Mouse (Mus musculus) heart, postnatal 36 days (tissue): ENCODE results near the gene Mycbpap. TPM values are rescaled to one million over a fixed set of nuclear protein-coding genes. Genes with fewer than 3 reads are reported as not detected.

Source experiments
- DNase-seq, 2 experiments: peaks; one replicate each; pipeline ENCODE4 v3.0.0; 2021 to 2022
- intact Hi-C: fragments of 180-260 bp; cut with DNase I; formaldehyde crosslinking; loops from one replicate; pipeline ENCODE4 v1.15.1; 2025
- total RNA-seq, 2 experiments: library from RNA; stranded (reverse); gene quantifications; 2 replicates each; pipeline ENCODE4 v1.2.3; 2021

Gene Mycbpap
- total RNA-seq, 2 experiments from 2014 or later, result 0.89 to 1.3 TPM

DNA sequence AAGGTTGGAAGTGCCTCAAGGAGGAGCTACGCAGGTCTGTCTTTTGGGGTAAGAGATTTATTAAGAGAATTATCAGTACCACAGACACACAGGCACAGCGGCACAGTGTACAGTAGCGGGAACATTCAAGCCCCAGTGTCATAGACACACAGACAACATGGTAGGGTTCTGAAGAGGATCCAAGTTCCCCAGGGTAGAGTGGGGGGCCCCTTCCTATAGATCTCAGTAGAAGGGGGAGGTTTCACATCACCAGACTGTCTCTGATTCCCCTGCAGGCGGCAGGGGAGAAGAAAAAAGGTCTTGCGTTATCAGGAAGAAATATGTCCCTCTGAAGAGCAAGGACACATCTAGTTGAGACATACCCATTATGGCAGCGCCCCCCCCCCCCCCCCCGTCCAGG, 18.2 kb upstream of the Mycbpap start:
- intact Hi-C loops, result loop anchor here (5.0 kb wide), 1 partner anchor 207 kb away; no protein-coding TSS in a partner anchor
- DNase-seq, result no peak

- DNase-seq, result no peak
- intact Hi-C loops, result no loop called here
Measured at GRCm38 (mm10) chr11:94538733-94539292, 17.3 kb upstream of the Mycbpap start.

- intact Hi-C loops, result no loop called here
Measured at GRCm38 (mm10) chr11:94533171-94533570, 11.6 kb upstream of the Mycbpap start.

GRCm38 (mm10) chr11:94528879-94529278, 7.3 kb upstream of the Mycbpap start:
- intact Hi-C loops, result no loop called here
- DNase-seq, result no peak

More at GRCm38 (mm10) chr11:94533171-94533570, 11.6 kb upstream of the Mycbpap start:
- DNase-seq, result no peak

DNA sequence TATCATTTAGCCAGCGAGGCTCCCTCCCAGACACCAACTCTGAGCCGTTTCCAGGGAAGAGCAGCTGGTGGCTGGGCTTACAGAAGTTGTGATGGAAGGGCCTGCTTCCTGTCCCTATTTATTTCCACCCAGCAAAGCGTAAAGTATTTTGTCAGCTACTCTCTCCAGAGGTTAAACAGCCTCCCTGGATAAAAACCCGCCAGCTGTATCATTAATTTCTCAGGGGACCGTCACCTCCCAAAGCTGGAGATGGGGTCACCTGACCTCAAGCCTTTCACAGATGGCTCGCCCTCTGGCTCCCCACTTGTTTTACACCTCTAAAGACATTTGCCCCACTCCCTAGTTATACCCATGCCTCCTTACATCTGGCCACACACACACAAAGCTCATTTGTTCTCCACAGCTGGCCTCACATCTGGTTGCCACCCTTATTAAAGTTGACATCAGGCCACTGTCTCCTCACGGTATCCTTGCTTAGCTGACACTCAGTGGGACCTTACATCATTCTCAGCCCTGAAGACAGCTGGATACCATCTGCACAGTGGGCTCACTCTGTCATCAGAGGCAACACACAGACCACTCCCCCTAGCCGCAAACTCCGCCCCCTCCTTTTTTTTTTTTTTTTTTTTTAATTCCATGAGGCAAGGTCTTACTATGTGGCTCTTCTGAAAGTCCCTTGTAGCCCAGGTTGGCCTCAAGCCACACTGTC, 4.8 kb upstream of the Mycbpap start:
- no peak for DNase-seq
- intact Hi-C loops, result no loop called here

DNA sequence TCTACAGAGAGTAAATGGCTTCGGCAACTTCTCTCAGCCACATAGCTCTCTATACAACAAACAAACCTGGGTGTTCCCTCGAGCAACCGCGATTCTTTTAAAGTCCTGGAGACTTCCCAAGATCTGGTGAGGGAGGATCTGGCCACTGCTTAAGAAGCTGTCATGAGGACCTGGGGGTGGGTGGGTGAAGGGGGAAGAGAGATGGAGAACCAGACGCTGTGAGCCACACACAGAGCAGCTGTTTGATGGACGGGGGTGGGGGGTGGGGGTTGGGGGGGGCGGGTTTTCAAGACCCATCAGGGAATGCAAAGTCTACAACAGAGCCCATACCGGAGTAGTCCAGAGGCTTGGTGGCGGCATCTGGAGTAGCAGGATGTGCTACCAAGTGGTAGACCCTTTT, 8.1 kb downstream of the Mycbpap start:
- intact Hi-C loops, result no loop called here

DNA sequence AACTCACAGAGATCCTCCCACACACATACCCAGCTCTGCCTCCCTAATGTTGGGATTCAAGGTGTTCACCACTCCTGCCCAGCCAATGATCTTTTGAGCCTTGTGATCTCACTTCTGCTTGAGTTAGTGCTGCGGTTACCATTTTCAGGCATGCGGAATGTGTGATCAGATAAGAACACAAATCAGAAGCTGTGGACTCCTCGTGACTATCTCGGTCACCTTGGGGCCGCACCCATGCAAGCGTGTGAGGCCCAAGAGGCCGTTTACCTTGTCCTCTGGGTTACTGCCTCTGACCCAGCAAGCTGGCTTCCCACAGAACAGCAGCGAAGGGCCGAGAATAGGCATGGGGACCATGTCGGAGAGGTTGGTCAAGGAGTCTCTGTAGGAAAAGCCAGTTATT, 12.6 kb downstream of the Mycbpap start:
- no peak for DNase-seq
- intact Hi-C loops, result no loop called here

More for the DNA sequence above, 8.1 kb downstream of the Mycbpap start:
- no peak for DNase-seq

DNA sequence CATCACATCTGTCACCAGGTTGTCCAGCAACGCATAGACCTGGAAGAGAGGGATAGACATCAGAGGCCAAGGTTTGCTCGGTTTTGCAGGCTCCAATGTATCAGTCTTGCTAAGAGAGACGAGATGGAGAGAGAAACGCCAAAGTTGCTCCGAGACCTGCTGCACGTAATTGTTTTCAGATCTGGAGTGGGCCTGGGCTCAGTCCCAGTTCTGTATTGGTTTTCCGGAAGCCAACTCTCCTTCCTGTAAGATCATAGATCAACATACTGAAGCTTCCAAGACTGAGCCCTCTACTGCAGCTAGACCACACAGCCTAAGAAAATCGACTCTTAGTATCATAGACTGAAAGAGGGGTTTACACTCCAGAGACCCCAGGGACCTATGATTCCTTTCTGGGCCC, 20.1 kb downstream of the Mycbpap start:
- intact Hi-C loops, result no loop called here

GRCm38 (mm10) chr11:94500362-94500761, 21.2 kb downstream of the Mycbpap start:
- no peak for DNase-seq
- intact Hi-C loops, result no loop called here

More for the DNA sequence above, 20.1 kb downstream of the Mycbpap start:
- no peak for DNase-seq

- intact Hi-C loops, result no loop called here
- DNase-seq, result no peak
Measured at GRCm38 (mm10) chr11:94499661-94500152, 21.8 kb downstream of the Mycbpap start, which contains the start of gene Epn3. Epn3 (minus strand) TSS chr11:94499974.

DNA sequence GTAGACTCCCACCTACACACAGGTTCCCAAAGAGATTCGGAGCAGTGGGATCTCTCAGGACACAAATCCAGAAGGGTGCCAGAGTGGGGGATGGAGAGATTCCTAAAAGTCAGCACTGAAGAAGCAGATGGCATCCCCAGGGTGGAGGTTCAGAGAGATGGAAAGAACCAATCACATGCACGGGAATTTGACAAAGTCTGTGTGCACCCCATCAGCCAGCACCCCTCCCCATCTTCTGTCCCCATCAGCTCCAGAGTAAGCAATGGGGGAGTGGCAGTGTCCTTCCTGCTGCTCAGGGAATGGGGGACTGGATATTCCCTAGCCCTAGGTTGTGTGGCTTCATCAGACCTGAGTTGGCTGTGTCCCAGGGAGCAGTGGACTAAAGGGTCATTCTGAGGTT, 22.5 kb downstream of the Mycbpap start:
- intact Hi-C loops, result no loop called here
- no peak for DNase-seq

DNA sequence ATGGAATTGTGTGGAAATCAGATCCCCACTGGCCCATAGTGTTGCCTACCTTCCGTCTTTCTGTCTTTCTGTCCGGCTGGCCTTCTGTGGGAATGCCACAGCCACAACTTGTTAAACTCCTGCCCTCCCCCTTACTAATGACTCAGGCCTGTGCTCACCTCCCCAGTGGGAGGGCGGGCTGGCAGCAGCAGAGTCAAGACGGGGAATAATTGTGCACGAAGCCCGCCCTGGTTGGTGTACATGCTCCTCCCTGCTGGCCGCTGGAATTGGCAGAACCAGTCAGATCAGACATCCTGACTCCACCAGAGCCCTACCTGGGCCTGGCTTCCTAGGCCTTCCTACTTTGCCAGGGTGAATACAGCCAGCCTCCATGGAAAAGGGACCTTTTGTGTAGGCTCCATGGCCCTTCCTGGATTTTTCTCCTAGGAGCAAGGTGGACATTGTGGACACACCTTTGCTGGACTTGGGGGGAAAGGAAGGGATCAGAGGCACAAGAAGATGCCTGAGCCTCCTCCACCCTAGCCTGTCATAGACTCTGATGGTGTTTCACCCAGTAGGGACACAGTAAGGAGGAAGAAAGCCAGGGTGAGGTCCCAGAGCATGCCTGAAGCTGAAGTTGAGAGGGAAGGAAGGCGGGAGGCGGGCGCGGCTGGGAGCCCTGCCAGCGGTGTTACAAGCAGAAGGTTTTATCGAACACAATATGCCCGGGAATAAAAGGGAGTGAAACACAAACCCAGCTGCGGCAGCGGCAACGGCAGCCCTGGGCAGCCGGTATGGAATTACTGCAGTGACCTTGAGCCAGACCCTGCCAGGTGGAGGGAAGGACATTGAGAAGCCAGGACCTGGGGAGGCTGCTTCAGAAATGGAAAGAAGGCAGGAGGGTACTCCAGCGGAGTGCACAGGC, 23.2 kb downstream of the Mycbpap start:
- intact Hi-C loops, result no loop called here
- DNase-seq, result peak; percentile 31 to 52

- no peak for DNase-seq
- intact Hi-C loops, result no loop called here
Measured at GRCm38 (mm10) chr11:94495415-94495814, 26.1 kb downstream of the Mycbpap start.

- intact Hi-C loops, result no loop called here
- DNase-seq, result no peak
Measured at GRCm38 (mm10) chr11:94491749-94492099, 29.8 kb downstream of the Mycbpap start.

DNA sequence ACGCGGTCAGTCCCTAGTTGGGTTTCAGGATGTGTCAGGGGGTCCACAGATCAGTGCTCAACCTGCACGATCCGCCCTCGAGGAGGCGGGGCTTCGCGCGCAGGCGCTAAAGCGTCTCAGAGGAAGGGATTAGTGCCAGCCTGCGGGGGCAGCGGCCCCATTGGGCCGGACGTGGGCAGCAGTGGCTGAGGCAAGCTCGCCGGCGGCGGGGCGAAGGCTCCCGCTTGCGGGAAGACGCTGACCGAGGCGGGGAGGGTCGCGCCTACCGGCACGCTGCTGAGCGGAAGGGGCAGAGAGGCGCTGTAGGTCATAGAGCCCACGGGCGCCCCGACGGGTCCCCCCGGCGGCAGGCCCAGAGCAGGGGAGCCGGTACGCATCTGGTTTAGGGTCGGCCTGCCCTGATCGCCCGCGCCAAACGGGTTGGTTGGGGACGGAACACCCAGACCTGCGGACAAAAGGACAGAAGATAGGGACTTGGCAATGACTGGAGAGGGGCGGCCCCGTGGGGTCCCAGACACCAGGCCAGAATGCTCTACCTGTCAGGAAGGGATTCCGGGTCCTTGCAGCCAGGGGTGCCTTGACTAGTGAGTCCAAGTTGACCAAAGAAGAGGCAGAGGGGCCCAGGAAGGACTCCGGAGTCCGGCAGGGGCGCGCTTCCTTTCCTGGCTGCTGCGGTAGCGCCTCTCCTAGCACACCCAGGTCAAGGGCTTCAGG, 30.4 kb downstream of the Mycbpap start:
- no peak for DNase-seq
- intact Hi-C loops, result no loop called here

DNA sequence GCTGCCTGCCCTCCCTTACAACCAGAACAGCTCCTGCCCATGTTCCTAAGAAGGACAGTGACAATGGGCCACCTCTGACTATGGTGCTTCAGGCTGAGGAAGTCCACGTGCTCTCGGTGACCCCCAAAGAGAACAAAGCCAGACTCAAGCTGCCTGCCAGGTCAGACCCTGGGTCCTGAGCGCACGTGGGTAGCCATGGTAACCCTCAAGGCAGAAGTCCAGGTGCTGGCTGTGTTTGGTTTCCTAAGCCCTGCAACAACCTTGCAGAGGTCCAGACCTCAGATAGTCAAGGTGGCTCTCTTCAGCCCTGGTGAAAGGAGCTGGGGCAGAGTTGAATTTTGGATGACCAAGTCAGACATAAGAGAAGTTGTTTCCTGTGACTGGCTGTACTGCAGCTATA, 31.8 kb downstream of the Mycbpap start:
- no peak for DNase-seq
- intact Hi-C loops, result no loop called here

GRCm38 (mm10) chr11:94488767-94489533, 32.6 kb downstream of the Mycbpap start:
- intact Hi-C loops, result no loop called here
- no peak for DNase-seq

GRCm38 (mm10) chr11:94486001-94486400, 35.5 kb downstream of the Mycbpap start, which contains the start of gene Spata20:
Spata20 (minus strand) TSS chr11:94486179.
- DNase-seq, result peak; percentile 83 to 90
- intact Hi-C loops, result loop anchor here (1.0 to 2.0 kb wide), 4 partner anchors 66 to 357 kb away; no protein-coding TSS in a partner anchor

- DNase-seq, result no peak
Measured at GRCm38 (mm10) chr11:94485223-94485622, 36.3 kb downstream of the Mycbpap start.

GRCm38 (mm10) chr11:94484636-94485035, 36.9 kb downstream of the Mycbpap start:
- intact Hi-C loops, result no loop called here
- DNase-seq, result no peak

More at GRCm38 (mm10) chr11:94485223-94485622, 36.3 kb downstream of the Mycbpap start:
- intact Hi-C loops, result no loop called here
